Mouse (Mus musculus) MEL (cell line): ENCODE results near the gene Nadk2. TPM values are rescaled to one million over a fixed set of nuclear protein-coding genes. Genes with fewer than 3 reads are reported as not detected.

Source experiments
- DNase-seq: peaks from one replicate; pipeline ENCODE4 v3.0.0; 2011; ENCODE audit warnings: low read depth, low spot score
- H3K27ac ChIP-seq: 2 replicates; pipeline ENCODE4 v1.5.1; 2012; ENCODE audit warnings: low read depth, mild to moderate bottlenecking, control low read depth, low read length, moderate library complexity; ENCODE audit not compliant: control insufficient read depth
- H3K27me3 ChIP-seq, 2 experiments: fragments of 150-350 bp in 1 of 2; sonication (generic) in 1 of 2; 2 replicates each; pipeline ENCODE4 v1.6.1; 2012; ENCODE audit warnings: low read length in 2 of 2, mild to moderate bottlenecking in 2 of 2, improper control_type of control experiment in 1 of 2, moderate library complexity in 1 of 2; ENCODE audit not compliant: insufficient read depth in 2 of 2, control insufficient read depth in 1 of 2
- H3K36me3 ChIP-seq, 2 experiments: 2 replicates each; pipeline ENCODE4 v1.6.1; 2012 to 2014; ENCODE audit warnings: low read length in 2 of 2, improper control_type of control experiment in 1 of 2, inconsistent platforms in 1 of 2, mild to moderate bottlenecking in 1 of 2; ENCODE audit not compliant: insufficient read depth in 2 of 2, control insufficient read depth in 1 of 2
- H3K4me1 ChIP-seq, 2 experiments: fragments of 150-350 bp in 1 of 2; sonication (generic) in 1 of 2; 2 replicates each; pipeline ENCODE4 v1.6.1; 2012; ENCODE audit warnings: low read length in 2 of 2, improper control_type of control experiment in 1 of 2, mild to moderate bottlenecking in 1 of 2; ENCODE audit not compliant: insufficient read depth in 2 of 2, control insufficient read depth in 1 of 2
- H3K4me3 ChIP-seq, 2 experiments: fragments of 150-350 bp in 1 of 2; sonication (generic) in 1 of 2; 2 replicates each; pipeline ENCODE4 v1.5.1; 2012; ENCODE audit warnings: low read depth in 2 of 2, low read length in 2 of 2, mild to moderate bottlenecking in 2 of 2, moderate library complexity in 2 of 2, control low read depth in 1 of 2, improper control_type of control experiment in 1 of 2; ENCODE audit not compliant: control insufficient read depth in 1 of 2, insufficient read depth in 1 of 2
- H3K79me2 ChIP-seq: 2 replicates; pipeline ENCODE4 v1.6.1; 2012; ENCODE audit warnings: mild to moderate bottlenecking, low read length, moderate library complexity; ENCODE audit not compliant: control insufficient read depth, poor library complexity, insufficient read depth
- H3K9ac ChIP-seq: 2 replicates; pipeline ENCODE4 v1.6.1; 2012; ENCODE audit warnings: low read depth, mild to moderate bottlenecking, control low read depth, low read length, moderate library complexity; ENCODE audit not compliant: control insufficient read depth, poor library complexity, severe bottlenecking
- H3K9me3 ChIP-seq: fragments of 150-350 bp; sonication (generic); replicated peaks from 2 replicates; pipeline ENCODE4 v1.6.1; 2012; ENCODE audit warnings: mild to moderate bottlenecking, low read length, improper control_type of control experiment, moderate library complexity; ENCODE audit not compliant: insufficient read depth
- CHD1 ChIP-seq: IDR thresholded peaks from 2 replicates; pipeline ENCODE4 v1.6.1; 2012; ENCODE audit warnings: low read depth, mild to moderate bottlenecking, inconsistent platforms, low read length, improper control_type of control experiment
- ELF1 ChIP-seq: IDR thresholded peaks from 2 replicates; pipeline ENCODE4 v1.6.1; 2014; ENCODE audit warnings: low read depth, mild to moderate bottlenecking, inconsistent platforms, low read length, improper control_type of control experiment, moderate library complexity
- ETS1 ChIP-seq: IDR thresholded peaks from 2 replicates; pipeline ENCODE4 v1.6.1; 2012; ENCODE audit warnings: low read depth, mild to moderate bottlenecking, inconsistent platforms, low read length, improper control_type of control experiment, moderate library complexity
- GABPA ChIP-seq: IDR thresholded peaks from 2 replicates; pipeline ENCODE4 v1.6.1; 2012; ENCODE audit warnings: low read depth, mild to moderate bottlenecking, inconsistent platforms, low read length, improper control_type of control experiment, moderate library complexity
- HCFC1 ChIP-seq: IDR thresholded peaks from 2 replicates; pipeline ENCODE4 v1.6.1; 2012; ENCODE audit warnings: low read depth, mild to moderate bottlenecking, inconsistent platforms, low read length, improper control_type of control experiment, moderate library complexity
- JUND ChIP-seq: IDR thresholded peaks from 2 replicates; pipeline ENCODE4 v1.6.1; 2011; ENCODE audit warnings: low read depth, mild to moderate bottlenecking, improper control_type of control experiment, low read length
- MAZ ChIP-seq: IDR thresholded peaks from 2 replicates; pipeline ENCODE4 v1.6.1; 2012; ENCODE audit warnings: low read depth, mild to moderate bottlenecking, inconsistent platforms, low read length, improper control_type of control experiment
- MEF2A ChIP-seq: IDR thresholded peaks from 2 replicates; pipeline ENCODE4 v1.6.1; 2014; ENCODE audit warnings: low read depth, mild to moderate bottlenecking, inconsistent platforms, low read length, improper control_type of control experiment; ENCODE audit not compliant: poor library complexity, insufficient replicate concordance, severe bottlenecking; ENCODE audit errors: extremely low read depth
- MXI1 ChIP-seq: IDR thresholded peaks from 2 replicates; pipeline ENCODE4 v1.6.1; 2011; ENCODE audit warnings: mild to moderate bottlenecking, low read depth, low read length, improper control_type of control experiment
- MYB ChIP-seq: IDR thresholded peaks from 2 replicates; pipeline ENCODE4 v1.6.1; 2011; ENCODE audit warnings: mild to moderate bottlenecking, low read depth, low read length, improper control_type of control experiment
- MYC ChIP-seq: IDR thresholded peaks from 2 replicates; pipeline ENCODE4 v1.6.1; 2011; ENCODE audit warnings: low read depth, mild to moderate bottlenecking, low read length, improper control_type of control experiment, moderate library complexity
- NELFE ChIP-seq: IDR thresholded peaks from 2 replicates; pipeline ENCODE4 v1.6.1; 2011; ENCODE audit warnings: low read depth, low read length, improper control_type of control experiment
- NRF1 ChIP-seq: IDR thresholded peaks from 2 replicates; pipeline ENCODE4 v1.6.1; 2014; ENCODE audit warnings: low read depth, mild to moderate bottlenecking, inconsistent platforms, low read length, improper control_type of control experiment, moderate library complexity; ENCODE audit not compliant: poor library complexity, insufficient read depth, severe bottlenecking
- POLR2A ChIP-seq, 2 experiments: IDR thresholded peaks; 2 replicates each; pipeline ENCODE4 v1.6.1; 2011 to 2012; ENCODE audit warnings: low read length in 2 of 2, mild to moderate bottlenecking in 2 of 2, control low read depth in 1 of 2, improper control_type of control experiment in 1 of 2, low read depth in 1 of 2, moderate library complexity in 1 of 2; ENCODE audit not compliant: control insufficient read depth in 1 of 2, insufficient read depth in 1 of 2, poor library complexity in 1 of 2
- RAD21 ChIP-seq: IDR thresholded peaks from 2 replicates; pipeline ENCODE4 v1.6.1; 2011; ENCODE audit warnings: mild to moderate bottlenecking, low read depth, low read length, improper control_type of control experiment
- SMC3 ChIP-seq: IDR thresholded peaks from 2 replicates; pipeline ENCODE4 v1.6.1; 2011; ENCODE audit warnings: low read depth, low read length, improper control_type of control experiment
- TAL1 ChIP-seq: IDR thresholded peaks from 2 replicates; pipeline ENCODE4 v1.6.1; 2012; ENCODE audit warnings: mild to moderate bottlenecking, inconsistent platforms, low read length, moderate library complexity, mixed read lengths
- UBTF ChIP-seq: IDR thresholded peaks from 2 replicates; pipeline ENCODE4 v1.6.1; 2012; ENCODE audit warnings: low read depth, mild to moderate bottlenecking, inconsistent platforms, low read length, improper control_type of control experiment, moderate library complexity, borderline replicate concordance; ENCODE audit not compliant: insufficient read depth
- USF1 ChIP-seq: IDR thresholded peaks from 2 replicates; pipeline ENCODE4 v1.6.1; 2014; ENCODE audit warnings: low read depth, mild to moderate bottlenecking, inconsistent platforms, low read length, improper control_type of control experiment, moderate library complexity
- USF2 ChIP-seq, 2 experiments: IDR thresholded peaks; 2 replicates each; pipeline ENCODE4 v1.6.1; 2011 to 2012; ENCODE audit warnings: improper control_type of control experiment in 2 of 2, low read length in 2 of 2, borderline replicate concordance in 1 of 2, inconsistent platforms in 1 of 2, low read depth in 1 of 2, mild to moderate bottlenecking in 1 of 2; ENCODE audit not compliant: insufficient read depth in 1 of 2
- ZMIZ1 ChIP-seq: IDR thresholded peaks from 2 replicates; pipeline ENCODE4 v1.6.1; 2012; ENCODE audit warnings: low read depth, mild to moderate bottlenecking, inconsistent platforms, low read length, improper control_type of control experiment, moderate library complexity
- polyA plus RNA-seq, 2 experiments: library from polyadenylated mRNA; stranded (reverse) in 1 of 2; unstranded in 1 of 2; fragments of >175 nt in 1 of 2; fragments of >200 nt in 1 of 2; gene quantifications; 2 replicates each; pipeline versions ENCODE4 v1.2.1 to v1.2.4; 2012; ENCODE audit warnings: low replicate concordance in 2 of 2, low read depth in 1 of 2; ENCODE audit not compliant: insufficient read length in 2 of 2, insufficient read depth in 1 of 2, missing spikeins in 1 of 2
- total RNA-seq: library from RNA; depleted of rRNA; stranded (reverse); fragments of 300-350 nt; gene quantifications from 2 replicates; pipeline ENCODE4 v1.2.3, GENCODE M21; 2012

The Nadk2 gene
- total and polyA plus RNA-seq, 3 experiments, result 168 to 659 (median 361) TPM

DNA sequence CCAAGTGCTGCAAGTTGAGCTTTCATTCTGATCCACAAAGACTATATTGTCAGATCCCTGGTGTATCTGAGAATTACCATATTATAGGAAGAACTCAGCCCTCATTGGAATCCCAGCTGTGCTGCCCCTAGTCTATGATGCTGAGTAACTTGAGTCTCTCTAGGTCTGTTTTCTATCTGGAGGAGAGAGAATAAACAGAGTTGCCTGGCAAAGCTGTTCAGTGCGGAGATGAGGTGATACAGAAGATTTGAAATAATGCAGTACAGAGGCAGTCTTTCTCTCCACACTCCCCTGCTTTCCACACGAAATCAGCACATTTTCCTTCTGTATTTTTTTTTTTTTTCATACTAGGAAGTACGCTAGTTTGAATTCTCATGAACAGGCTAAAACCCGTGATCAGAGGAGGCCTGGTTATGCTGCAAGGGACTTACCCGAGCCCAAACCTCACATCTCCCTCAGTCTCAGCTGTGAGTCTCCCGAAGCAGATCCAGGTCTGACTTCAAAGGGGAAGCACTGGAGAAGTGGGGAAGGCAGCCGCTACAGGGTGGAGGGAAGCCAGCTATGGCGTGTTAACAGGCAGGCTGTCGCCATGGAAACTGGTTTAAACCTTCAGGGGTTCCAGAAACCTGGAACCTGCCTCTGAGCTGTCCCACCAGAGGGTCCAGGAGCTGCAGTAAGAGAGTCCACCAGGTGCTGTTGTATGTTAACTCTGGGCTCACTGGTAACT is 59.9 kb downstream of the Nadk2 start:
- Histone ChIP-seq H3K9me3 (no peaks in the 10 kb centered on the region), H3K4me3 (no peak overlapping the region), H3K4me1 (peaks cover 5 to 8% of the 10 kb centered on the region in 2 experiments; a peak in 3 of 4 replicates), H3K36me3 (peaks cover 15 to 30% of the 10 kb centered on the region in 2 experiments), H3K27me3 (no peaks in the 10 kb centered on the region)
- TF ChIP-seq MYC (no peak), HCFC1 (no peak), NRF1 (no peak), RAD21 (no peak), MXI1 (no peak), MEF2A (no peak), UBTF (no peak), ELF1 (no peak), SMC3 (no peak), POLR2A (IDR thresholded peaks at IDR 0.05; ENCODE audit: control insufficient read depth in 1 of 2, insufficient read depth in 1 of 2, low read depth in 1 of 2, low read length in 2 of 2, poor library complexity in 1 of 2) (no peak), MAZ (no peak), CHD1 (no peak), USF1 (no peak), NELFE (no peak), ETS1 (no peak), JUND (no peak), ZMIZ1 (no peak), TAL1 (no peak), MYB (no peak), GABPA (no peak)
- TF ChIP-seq, all 39 proteins: peak for 0
- DNase-seq, result no peak
- Histone ChIP-seq H3K9ac (no peak overlapping the region), H3K27ac (no peak overlapping the region), H3K79me2 (peaks cover 19% of the 10 kb centered on the region; the same call in 1 of the 2 replicates)

GRCm38 (mm10) chr15:9131499-9131888 is 60.4 kb downstream of the Nadk2 start:
- Histone ChIP-seq H3K79me2 (peaks cover 22% of the 10 kb centered on the region; the same call in 1 of the 2 replicates), H3K27ac (no peak overlapping the region)
- DNase-seq, result peak; percentile 66
- TF ChIP-seq MYC, result 0 out of 2 replicates have a peak, but pooled peaks have one; percentile 29
- no peak for TF ChIP-seq USF2 (IDR thresholded peaks at IDR 0.05; ENCODE audit: borderline replicate concordance in 1 of 2, insufficient read depth in 1 of 2, low read depth in 1 of 2, low read length in 2 of 2)
- TF ChIP-seq MXI1, result no peak
- TF ChIP-seq, all 39 proteins: peak for 1
- no peaks in the 10 kb centered on the region for H3K9me3 ChIP-seq
- peaks cover 15 to 26% of the 10 kb centered on the region in 2 experiments for H3K36me3 ChIP-seq
- no peak overlapping the region for H3K4me3 ChIP-seq
- H3K9ac ChIP-seq, result no peak overlapping the region
- no peaks in the 10 kb centered on the region for H3K27me3 ChIP-seq
- peaks cover 5 to 8% of the 10 kb centered on the region in 2 experiments; a peak in 3 of 4 replicates for H3K4me1 ChIP-seq
